Mouse (Mus musculus): Measurements from ENCODE around the gene Itgb5.

Gene Itgb5

GRCm38 (mm10) chr16:33832728-33833428, 3.4 kb downstream of the Itgb5 start:
- DNase-seq: no peak

- no peak for DNase-seq
These were observed 3.9 kb downstream of the Itgb5 start for GRCm38 (mm10) chr16:33833429-33833753.

GRCm38 (mm10) chr16:33833781-33834482, 4.5 kb downstream of the Itgb5 start:
- no peak for DNase-seq

GRCm38 (mm10) chr16:33836676-33837075, 7.2 kb downstream of the Itgb5 start:
- no peak for DNase-seq

- DNase-seq: no peak
These were observed 7.7 kb downstream of the Itgb5 start for GRCm38 (mm10) chr16:33837191-33837590.

GRCm38 (mm10) chr16:33840616-33841015, 11.2 kb downstream of the Itgb5 start:
- no peak for DNase-seq

- no peak for DNase-seq
These were observed 12.8 kb downstream of the Itgb5 start for GRCm38 (mm10) chr16:33842081-33842880.

GRCm38 (mm10) chr16:33844150-33844611, 14.7 kb downstream of the Itgb5 start:
- no peak for DNase-seq

- DNase-seq: no peak
These were observed 15.4 kb downstream of the Itgb5 start for GRCm38 (mm10) chr16:33844866-33845265.

GRCm38 (mm10) chr16:33853271-33853670, 23.8 kb downstream of the Itgb5 start:
- no peak for DNase-seq

GRCm38 (mm10) chr16:33858766-33859165, 29.3 kb downstream of the Itgb5 start:
- DNase-seq: no peak

GRCm38 (mm10) chr16:33859380-33859779, 29.9 kb downstream of the Itgb5 start:
- no peak for DNase-seq

- peak; percentile 89 for DNase-seq
These were observed 30.7 kb downstream of the Itgb5 start for GRCm38 (mm10) chr16:33859988-33860700.

- no peak for DNase-seq
These were observed 32.9 kb downstream of the Itgb5 start for GRCm38 (mm10) chr16:33862406-33862805.

- no peak for DNase-seq
These were observed 33.8 kb downstream of the Itgb5 start for GRCm38 (mm10) chr16:33863208-33863751.

GRCm38 (mm10) chr16:33870224-33870785, 40.8 kb downstream of the Itgb5 start:
- DNase-seq: no peak

- no peak for DNase-seq
These were observed 41.7 kb downstream of the Itgb5 start for GRCm38 (mm10) chr16:33870988-33871758.

GRCm38 (mm10) chr16:33871865-33872443, 42.5 kb downstream of the Itgb5 start:
- DNase-seq: no peak

GRCm38 (mm10) chr16:33873282-33873681, 43.8 kb downstream of the Itgb5 start:
- no peak for DNase-seq

GRCm38 (mm10) chr16:33878041-33878783, 48.7 kb downstream of the Itgb5 start:
- no peak for DNase-seq
